Mouse (Mus musculus): ENCODE data around the gene Creg1.

DNA sequence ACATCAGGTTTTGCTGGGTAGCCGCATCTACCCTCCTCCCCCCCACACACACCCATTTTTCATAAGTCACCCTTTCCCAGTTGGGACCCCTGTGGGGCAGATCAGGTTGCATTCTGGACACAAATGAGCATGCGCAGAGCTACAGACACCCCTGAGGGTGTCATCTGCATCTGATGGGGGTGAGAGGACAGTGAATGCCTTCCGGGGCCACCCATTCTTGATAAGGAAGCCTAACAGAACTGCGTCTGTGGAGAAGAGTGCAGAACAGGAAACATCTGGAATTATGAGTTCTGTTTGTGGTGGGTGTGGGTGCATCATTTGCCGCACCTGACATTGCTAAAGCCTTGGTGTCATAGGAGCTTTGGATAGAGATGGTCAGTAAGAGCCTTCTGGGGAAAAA is 47.6 kb downstream of the Creg1 start:
- TF ChIP-seq CTCF (IDR thresholded peaks at IDR 0.05; ENCODE audit: extremely low read depth, insufficient read depth, insufficient read length, insufficient replicate concordance) (no peak), POLR2A (IDR thresholded peaks at IDR 0.05; ENCODE audit: low read depth, low read length) (no peak)

Data from spleen, adult 2 months (tissue).